Mouse (Mus musculus) heart, embryonic 15.5 days (tissue): Measurements from ENCODE around the gene Topbp1. TPM values are rescaled to one million over a fixed set of nuclear protein-coding genes. Genes with fewer than 3 reads are reported as not detected.
A peak's percentile ranks its signal among the peaks of the same experiment; 100 is the strongest.

ENCODE experiments used
- ATAC-seq: fragments of 200-750 bp; cut with Nextera tagmentation; replicated peaks from 2 replicates; pipeline ENCODE4 v1.8.0; 2017; ENCODE audit warnings: low read depth, moderate TSS enrichment; ENCODE audit not compliant: insufficient number of reproducible peaks, insufficient read depth, low FRiP score
- H3K27ac ChIP-seq: fragments of 300-500 bp; sonication (generic); 2 replicates; pipeline ENCODE4 v1.5.1; 2015; ENCODE audit warnings: mild to moderate bottlenecking, inconsistent platforms
- H3K27me3 ChIP-seq: fragments of 300-500 bp; sonication (generic); 2 replicates; pipeline ENCODE4 v1.6.1; 2015; ENCODE audit warnings: inconsistent platforms
- H3K36me3 ChIP-seq: fragments of 300-500 bp; sonication (generic); 2 replicates; pipeline ENCODE4 v1.6.1; 2015; ENCODE audit warnings: mild to moderate bottlenecking, inconsistent platforms
- H3K4me1 ChIP-seq: fragments of 300-500 bp; sonication (generic); replicated peaks from 2 replicates; pipeline ENCODE4 v1.6.1; 2015; ENCODE audit warnings: inconsistent platforms
- H3K4me2 ChIP-seq: fragments of 300-500 bp; sonication (generic); 2 replicates; pipeline ENCODE4 v1.6.1; 2015; ENCODE audit warnings: inconsistent platforms, mild to moderate bottlenecking, moderate library complexity
- H3K4me3 ChIP-seq: fragments of 300-500 bp; sonication (generic); 2 replicates; pipeline ENCODE4 v1.5.1; 2015; ENCODE audit warnings: mild to moderate bottlenecking, inconsistent platforms
- H3K9ac ChIP-seq: fragments of 300-500 bp; sonication (generic); 2 replicates; pipeline ENCODE4 v1.6.1; 2015; ENCODE audit warnings: mild to moderate bottlenecking, inconsistent platforms
- H3K9me3 ChIP-seq: fragments of 300-500 bp; sonication (generic); replicated peaks from 2 replicates; pipeline ENCODE4 v1.6.1; 2016; ENCODE audit warnings: inconsistent platforms
- WGBS: fragments of 180-500 bp; shearing (Covaris S2); methylation state at CpG from one replicate; pipeline ENCODE4 v1.1.7; 2015; ENCODE audit warnings: mixed read lengths; 5-methylcytosine and 5-hydroxymethylcytosine counted together
- polyA plus RNA-seq: library from polyadenylated mRNA; unstranded; fragments of >200 nt; fragmentation: Nextera tagmentation; extraction: Ambion mirVana; gene quantifications from 2 replicates; pipeline ENCODE4 v1.2.1, GENCODE M21; 2015

Gene Topbp1
- polyA plus RNA-seq, 1 experiment from 2014 or later: 36.6 TPM

GRCm38 (mm10) chr9:103301086-103301485 is 3.9 kb upstream of the Topbp1 start:
- ATAC-seq: no peak
- no peaks in the 10 kb centered on the region for H3K36me3 ChIP-seq
- 88% methylated on average over 8 of the region's 8 CpGs for WGBS
- H3K9ac ChIP-seq: no peak overlapping the region
- no peaks in the 10 kb centered on the region for H3K27me3 ChIP-seq
- H3K4me1 ChIP-seq: peaks cover 10% of the 10 kb centered on the region
- H3K27ac ChIP-seq: no peak overlapping the region
- H3K4me2 ChIP-seq: no peak overlapping the region
- no peak overlapping the region for H3K4me3 ChIP-seq
- H3K9me3 ChIP-seq: no peaks in the 10 kb centered on the region

- H3K4me1 ChIP-seq: peaks cover 19% of the 10 kb centered on the region
- H3K36me3 ChIP-seq: 0 out of 2 replicates have a peak, but pooled peaks cover 5% of the 10 kb centered on the region
- no peak overlapping the region for H3K4me3 ChIP-seq
- no peaks in the 10 kb centered on the region for H3K9me3 ChIP-seq
- no peak overlapping the region for H3K27ac ChIP-seq
- no peak overlapping the region for H3K4me2 ChIP-seq
- WGBS: 62% methylated on average over 4 of the region's 4 CpGs
- no peaks in the 10 kb centered on the region for H3K27me3 ChIP-seq
- H3K9ac ChIP-seq: no peak overlapping the region
- no peak for ATAC-seq
These were observed 2.8 kb upstream of the Topbp1 start for GRCm38 (mm10) chr9:103302239-103302638.

GRCm38 (mm10) chr9:103302666-103303065 is 2.3 kb upstream of the Topbp1 start:
- Histone ChIP-seq H3K9me3 (no peaks in the 10 kb centered on the region), H3K27ac (no peak overlapping the region), H3K4me2 (no peak overlapping the region), H3K9ac (no peak overlapping the region), H3K4me1 (peaks cover 19% of the 10 kb centered on the region), H3K36me3 (peaks cover 9% of the 10 kb centered on the region; the same call in 1 of the 2 replicates), H3K27me3 (no peaks in the 10 kb centered on the region), H3K4me3 (no peak overlapping the region)
- WGBS: 46% methylated on average over 3 of the region's 3 CpGs
- no peak for ATAC-seq

GRCm38 (mm10) chr9:103305332-103306041 is 472 bp downstream of the Topbp1 start:
- Histone ChIP-seq H3K9ac (peak overlapping the region; percentile 88), H3K4me3 (peak overlapping the region; percentile 89), H3K27ac (peak overlapping the region; percentile 73), H3K4me2 (peak overlapping the region; percentile 86), H3K4me1 (peaks cover 22% of the 10 kb centered on the region), H3K27me3 (no peaks in the 10 kb centered on the region), H3K36me3 (peaks cover 29% of the 10 kb centered on the region), H3K9me3 (no peaks in the 10 kb centered on the region)
- under 1% methylated on average over 38 of the region's 40 CpGs for WGBS
- ATAC-seq: peak; percentile 71

GRCm38 (mm10) chr9:103309832-103310231 is 4.8 kb downstream of the Topbp1 start:
- ATAC-seq: no peak
- no peak overlapping the region for H3K27ac ChIP-seq
- H3K4me3 ChIP-seq: no peak overlapping the region
- no peaks in the 10 kb centered on the region for H3K9me3 ChIP-seq
- H3K27me3 ChIP-seq: no peaks in the 10 kb centered on the region
- no peak overlapping the region for H3K4me2 ChIP-seq
- no peak overlapping the region for H3K9ac ChIP-seq
- peaks cover 61% of the 10 kb centered on the region for H3K36me3 ChIP-seq
- peaks cover 16% of the 10 kb centered on the region for H3K4me1 ChIP-seq
- 82% methylated on average over 6 of the region's 6 CpGs for WGBS

- Histone ChIP-seq H3K4me2 (no peak overlapping the region), H3K27me3 (no peaks in the 10 kb centered on the region)
- 93% methylated on average over 1 of the region's 2 CpGs for WGBS
These were observed 19.7 kb downstream of the Topbp1 start for GRCm38 (mm10) chr9:103324678-103325077.

GRCm38 (mm10) chr9:103326449-103326848 is 21.4 kb downstream of the Topbp1 start:
- H3K9me3 ChIP-seq: no peaks in the 10 kb centered on the region
- H3K27me3 ChIP-seq: no peaks in the 10 kb centered on the region
- 41% methylated on average over 9 of the region's 9 CpGs for WGBS
- no peak overlapping the region for H3K4me2 ChIP-seq
- peaks cover 6% of the 10 kb centered on the region for H3K4me1 ChIP-seq
- peak overlapping the region; percentile 41 for H3K27ac ChIP-seq
- peaks cover 67% of the 10 kb centered on the region for H3K36me3 ChIP-seq
- H3K9ac ChIP-seq: no peak overlapping the region
- peak; percentile 78 for ATAC-seq
- H3K4me3 ChIP-seq: no peak overlapping the region

More at GRCm38 (mm10) chr9:103324678-103325077, 19.7 kb downstream of the Topbp1 start:
- Histone ChIP-seq H3K4me3 (no peak overlapping the region), H3K36me3 (peaks cover 69% of the 10 kb centered on the region), H3K27ac (no peak overlapping the region), H3K9me3 (no peaks in the 10 kb centered on the region), H3K9ac (no peak overlapping the region), H3K4me1 (peaks cover 6% of the 10 kb centered on the region)
- ATAC-seq: no peak

- Histone ChIP-seq H3K4me2 (no peak overlapping the region), H3K27me3 (no peaks in the 10 kb centered on the region), H3K4me1 (peaks cover 9% of the 10 kb centered on the region), H3K9ac (no peak overlapping the region), H3K9me3 (no peaks in the 10 kb centered on the region), H3K27ac (0 out of 2 replicates have a peak overlapping the region, but pooled peaks have one; percentile 27), H3K36me3 (peaks cover 74% of the 10 kb centered on the region), H3K4me3 (no peak overlapping the region)
- ATAC-seq: no peak
- WGBS: 82% methylated on average over 6 of the region's 6 CpGs
These were observed 27.6 kb downstream of the Topbp1 start for GRCm38 (mm10) chr9:103332663-103333062.

- Histone ChIP-seq H3K9ac (no peak overlapping the region), H3K36me3 (peaks cover 73% of the 10 kb centered on the region), H3K4me2 (no peak overlapping the region), H3K27ac (no peak overlapping the region), H3K27me3 (no peaks in the 10 kb centered on the region), H3K4me3 (no peak overlapping the region), H3K4me1 (peaks cover 9% of the 10 kb centered on the region), H3K9me3 (no peaks in the 10 kb centered on the region)
- no peak for ATAC-seq
These were observed 31.9 kb downstream of the Topbp1 start for GRCm38 (mm10) chr9:103336912-103337311.

GRCm38 (mm10) chr9:103347045-103347444 is 42.0 kb downstream of the Topbp1 start:
- Histone ChIP-seq H3K9me3 (no peaks in the 10 kb centered on the region), H3K4me2 (no peak overlapping the region), H3K4me1 (no peaks in the 10 kb centered on the region), H3K36me3 (peaks cover 67% of the 10 kb centered on the region), H3K4me3 (no peak overlapping the region), H3K9ac (no peak overlapping the region), H3K27ac (no peak overlapping the region), H3K27me3 (no peaks in the 10 kb centered on the region)
- WGBS: 84% methylated on average over 4 of the region's 4 CpGs
- ATAC-seq: no peak

- no peak for ATAC-seq
- H3K36me3 ChIP-seq: peaks cover 65% of the 10 kb centered on the region
- H3K9ac ChIP-seq: no peak overlapping the region
- no peak overlapping the region for H3K27ac ChIP-seq
- no peaks in the 10 kb centered on the region for H3K9me3 ChIP-seq
- no peak overlapping the region for H3K4me3 ChIP-seq
- H3K27me3 ChIP-seq: no peaks in the 10 kb centered on the region
- no peak overlapping the region for H3K4me2 ChIP-seq
- 63% methylated on average over 1 of the region's 1 CpGs for WGBS
- no peaks in the 10 kb centered on the region for H3K4me1 ChIP-seq
These were observed 43.0 kb downstream of the Topbp1 start for GRCm38 (mm10) chr9:103347996-103348490.

GRCm38 (mm10) chr9:103348791-103349190 is 43.8 kb downstream of the Topbp1 start:
- no peaks in the 10 kb centered on the region for H3K9me3 ChIP-seq
- no peaks in the 10 kb centered on the region for H3K4me1 ChIP-seq
- no peaks in the 10 kb centered on the region for H3K27me3 ChIP-seq
- H3K4me3 ChIP-seq: no peak overlapping the region
- peaks cover 59% of the 10 kb centered on the region for H3K36me3 ChIP-seq
- no peak for ATAC-seq
- H3K9ac ChIP-seq: no peak overlapping the region
- no peak overlapping the region for H3K4me2 ChIP-seq
- no peak overlapping the region for H3K27ac ChIP-seq
